Mouse (Mus musculus): ENCODE results near the gene Hes1. TPM values are rescaled to one million over a fixed set of nuclear protein-coding genes. Genes with fewer than 3 reads are reported as not detected.

Gene Hes1
- 12.7 and 16.2 TPM in 2 replicates for polyA plus RNA-seq (2015; fragmentation: Nextera tagmentation; extraction: Ambion mirVana)

DNA sequence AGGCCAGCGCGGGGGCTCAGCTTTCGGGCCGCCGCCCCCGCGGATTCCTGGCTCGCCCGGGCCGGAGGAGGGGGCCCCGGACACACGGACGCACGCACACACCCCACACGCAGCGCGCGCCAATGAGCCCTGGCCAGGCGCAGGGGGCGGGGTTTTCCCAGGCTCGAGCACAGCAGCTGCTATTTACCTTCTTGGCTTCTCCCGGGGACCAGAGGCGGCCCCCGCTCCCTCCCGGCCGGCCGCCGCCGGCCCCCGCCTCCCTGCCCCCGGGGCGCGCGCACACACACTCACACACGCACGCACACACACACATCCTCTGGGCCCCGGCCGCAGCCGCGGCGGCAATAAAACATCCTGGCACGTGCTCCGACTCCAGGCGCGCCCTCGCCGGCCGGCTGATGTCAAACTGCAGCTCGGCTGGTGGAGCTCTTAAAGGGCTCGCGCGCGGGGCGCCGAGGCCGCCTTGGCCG lies at the start of gene Hes1:
Gene Hes1, plus strand, starts transcription at position 401 of the 470 bp plus-strand sequence.

Other genes starting within 250 kb of the Hes1 start
- gene Cpn2, start 203.1 kb downstream of the Hes1 start, polyA plus RNA-seq (2015; fragmentation: Nextera tagmentation; extraction: Ambion mirVana): not detected in 2 replicates
- 0.22 and 0.28 TPM in 2 replicates for gene Lrrc15, start 218.9 kb downstream of the Hes1 start, polyA plus RNA-seq (2015; fragmentation: Nextera tagmentation; extraction: Ambion mirVana)
- 1.0 and 1.6 TPM in 2 replicates for gene Gp5, start 246.4 kb downstream of the Hes1 start, polyA plus RNA-seq (2015; fragmentation: Nextera tagmentation; extraction: Ambion mirVana)